7 mouse cellular contexts compared by ENCODE assay signal in the genomic region with DNA sequence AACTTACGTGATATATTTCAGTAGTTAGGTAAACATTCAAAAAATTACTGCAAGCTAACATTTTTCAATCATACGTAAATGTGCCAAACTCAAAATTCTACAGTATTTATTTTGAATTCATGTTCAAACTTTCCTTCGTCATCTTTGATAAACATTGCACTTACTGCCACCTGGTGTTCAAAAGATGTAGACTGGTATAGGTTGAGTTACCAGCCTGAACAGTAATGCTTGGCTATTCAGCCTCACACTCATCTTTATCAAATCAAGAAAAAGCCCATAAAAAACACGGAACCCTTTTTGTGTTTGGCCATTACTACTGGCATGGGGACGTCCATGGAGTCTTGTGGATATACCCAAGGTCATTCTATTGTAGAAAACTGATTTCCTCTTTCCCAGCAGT. TPM values are rescaled to one million over a fixed set of nuclear protein-coding genes. Genes with fewer than 3 reads are reported as not detected.
DNase-seq lines count a peak whose midpoint lies in the region; ATAC-seq lines count a peak whose summit lies in the region.

No protein-coding gene starts in this region.

- ATAC-seq in common myeloid progenitor, adult 5-6 weeks (replicated peaks; ENCODE audit: low read depth, poor library complexity, severe bottlenecking): peak; percentile 58; the same call in 1 of the 2 replicates

- peak; percentile 51 for DNase-seq in layer of hippocampus, adult 9-10 months (ENCODE audit: low spot score)
- DNase-seq in layer of hippocampus, adult 8-10 months (ENCODE audit: low spot score in 2 of 2): no peak
- peak; percentile 74 for DNase-seq in NIH3T3 (ENCODE audit: low read depth)
- DNase-seq in lung, postnatal 36 days: peak; percentile 36
- DNase-seq in urinary bladder, postnatal 10 days (ENCODE audit: low spot score): no peak
- DNase-seq in frontal cortex, postnatal 14 days (ENCODE audit: low spot score in 2 of 2): no peak

RNA-seq across cellular contexts. Expression of a gene that starts 9.6 kb away (rescaled TPM):
- 1 to 10 TPM; 3.7 to 4.6 (median 4.0) TPM for total RNA-seq in layer of hippocampus, adult 8-10 months (2022)
- total RNA-seq in common myeloid progenitor, adult 5-6 weeks (2017): not detected in 2 replicates

Comparison
In these comparisons a context has a peak if more than half of its experiments do, and no peak if none do; other contexts are left out.
1. DNase-seq: peak in layer of hippocampus, adult 9-10 months (single experiment), NIH3T3 (single experiment) and lung, postnatal 36 days (single experiment); none in layer of hippocampus, adult 8-10 months (0 of 2), urinary bladder, postnatal 10 days (single experiment) and frontal cortex, postnatal 14 days (0 of 2).